Mouse (Mus musculus) MEL (cell line): ENCODE data around the gene Tmed3.

ENCODE experiments used
- CHD1 ChIP-seq: IDR thresholded peaks from 2 replicates; pipeline ENCODE4 v1.6.1; 2012; ENCODE audit warnings: low read depth, mild to moderate bottlenecking, inconsistent platforms, low read length, improper control_type of control experiment
- ELF1 ChIP-seq: IDR thresholded peaks from 2 replicates; pipeline ENCODE4 v1.6.1; 2014; ENCODE audit warnings: low read depth, mild to moderate bottlenecking, inconsistent platforms, low read length, improper control_type of control experiment, moderate library complexity
- EP300 ChIP-seq, 2 experiments: IDR thresholded peaks; 2 replicates each; pipeline ENCODE4 v1.6.1; 2011; ENCODE audit warnings: improper control_type of control experiment in 2 of 2, low read length in 2 of 2, low read depth in 1 of 2, mild to moderate bottlenecking in 1 of 2
- ETS1 ChIP-seq: IDR thresholded peaks from 2 replicates; pipeline ENCODE4 v1.6.1; 2012; ENCODE audit warnings: low read depth, mild to moderate bottlenecking, inconsistent platforms, low read length, improper control_type of control experiment, moderate library complexity
- GATA1 ChIP-seq: IDR thresholded peaks from 2 replicates; pipeline ENCODE4 v1.6.1; 2011; ENCODE audit warnings: low read depth, low read length, improper control_type of control experiment
- MAFK ChIP-seq: IDR thresholded peaks from 2 replicates; pipeline ENCODE4 v1.6.1; 2011; ENCODE audit warnings: low read depth, mild to moderate bottlenecking, low read length, improper control_type of control experiment, borderline replicate concordance
- MAX ChIP-seq: IDR thresholded peaks from 2 replicates; pipeline ENCODE4 v1.6.1; 2011; ENCODE audit warnings: low read length, improper control_type of control experiment
- NELFE ChIP-seq: IDR thresholded peaks from 2 replicates; pipeline ENCODE4 v1.6.1; 2011; ENCODE audit warnings: low read depth, low read length, improper control_type of control experiment
- NRF1 ChIP-seq: IDR thresholded peaks from 2 replicates; pipeline ENCODE4 v1.6.1; 2014; ENCODE audit warnings: low read depth, mild to moderate bottlenecking, inconsistent platforms, low read length, improper control_type of control experiment, moderate library complexity; ENCODE audit not compliant: poor library complexity, insufficient read depth, severe bottlenecking
- POLR2A ChIP-seq, 2 experiments: IDR thresholded peaks; 2 replicates each; pipeline ENCODE4 v1.6.1; 2011 to 2012; ENCODE audit warnings: low read length in 2 of 2, mild to moderate bottlenecking in 2 of 2, control low read depth in 1 of 2, improper control_type of control experiment in 1 of 2, low read depth in 1 of 2, moderate library complexity in 1 of 2; ENCODE audit not compliant: control insufficient read depth in 1 of 2, insufficient read depth in 1 of 2, poor library complexity in 1 of 2
- POLR2AphosphoS2 ChIP-seq: IDR thresholded peaks from 2 replicates; pipeline ENCODE4 v1.6.1; 2011; ENCODE audit warnings: low read length, improper control_type of control experiment
- TBP ChIP-seq: IDR thresholded peaks from 2 replicates; pipeline ENCODE4 v1.8.0; 2011; ENCODE audit warnings: low read depth, low read length, improper control_type of control experiment
- UBTF ChIP-seq: IDR thresholded peaks from 2 replicates; pipeline ENCODE4 v1.6.1; 2012; ENCODE audit warnings: low read depth, mild to moderate bottlenecking, inconsistent platforms, low read length, improper control_type of control experiment, moderate library complexity, borderline replicate concordance; ENCODE audit not compliant: insufficient read depth
- ZC3H11A ChIP-seq: IDR thresholded peaks from 2 replicates; pipeline ENCODE4 v1.6.1; 2012; ENCODE audit warnings: low read depth, mild to moderate bottlenecking, inconsistent platforms, low read length, improper control_type of control experiment

GRCm38 (mm10) chr9:89737888-89738287 is 33.0 kb upstream of the Tmed3 start:
- TF ChIP-seq GATA1 (no peak), MAFK (no peak), EP300 (IDR thresholded peaks at IDR 0.05; ENCODE audit: low read depth in 1 of 2, low read length in 2 of 2) (no peak), POLR2A (IDR thresholded peaks at IDR 0.05; ENCODE audit: control insufficient read depth in 1 of 2, insufficient read depth in 1 of 2, low read depth in 1 of 2, low read length in 2 of 2, poor library complexity in 1 of 2) (no peak), NELFE (no peak), ETS1 (no peak), TBP (no peak), POLR2AphosphoS2 (no peak), CHD1 (no peak), NRF1 (no peak), UBTF (no peak), ELF1 (no peak), MAX (no peak), ZC3H11A (no peak)
